Mouse (Mus musculus) kidney, embryonic 14.5 days (tissue): Measurements from ENCODE around the gene Frmd4a. TPM values are rescaled to one million over a fixed set of nuclear protein-coding genes. Genes with fewer than 3 reads are reported as not detected.
A peak's percentile ranks its signal among the peaks of the same experiment; 100 is the strongest.

Experiments used
- ATAC-seq: fragments of 200-750 bp; cut with Nextera tagmentation; 2 replicates; pipeline ENCODE4 v1.8.0; 2017; ENCODE audit warnings: moderate number of reproducible peaks, mild to moderate bottlenecking, moderate TSS enrichment, moderate library complexity; ENCODE audit not compliant: low FRiP score, low TSS enrichment
- H3K27ac ChIP-seq: fragments of 300-500 bp; sonication (generic); 2 replicates; pipeline ENCODE4 v1.5.1; 2014; ENCODE audit warnings: low read depth, mild to moderate bottlenecking, low read length, moderate library complexity, mixed read lengths
- H3K27me3 ChIP-seq: fragments of 300-500 bp; sonication (generic); 2 replicates; pipeline ENCODE4 v1.6.1; 2014; ENCODE audit warnings: mild to moderate bottlenecking, low read length; ENCODE audit not compliant: control insufficient read depth, insufficient read depth
- H3K36me3 ChIP-seq: fragments of 300-500 bp; sonication (generic); 2 replicates; pipeline ENCODE4 v1.6.1; 2014; ENCODE audit warnings: low read length, mixed read lengths; ENCODE audit not compliant: control insufficient read depth, insufficient read depth
- H3K4me1 ChIP-seq: fragments of 300-500 bp; sonication (generic); 2 replicates; pipeline ENCODE4 v1.6.1; 2014; ENCODE audit warnings: low read length, mixed read lengths; ENCODE audit not compliant: control insufficient read depth, insufficient read depth
- H3K4me2 ChIP-seq: fragments of 300-500 bp; sonication (generic); replicated peaks from 2 replicates; pipeline ENCODE4 v1.6.1; 2014; ENCODE audit warnings: low read depth, mild to moderate bottlenecking, low read length
- H3K4me3 ChIP-seq: fragments of 300-500 bp; sonication (generic); 2 replicates; pipeline ENCODE4 v1.5.1; 2014; ENCODE audit warnings: mild to moderate bottlenecking, low read length
- H3K9ac ChIP-seq: fragments of 300-500 bp; sonication (generic); 2 replicates; pipeline ENCODE4 v1.6.1; 2014; ENCODE audit warnings: low read depth, mild to moderate bottlenecking, low read length, moderate library complexity
- H3K9me3 ChIP-seq: fragments of 300-500 bp; sonication (generic); 2 replicates; pipeline ENCODE4 v1.6.1; 2016; ENCODE audit warnings: low read length; ENCODE audit not compliant: control insufficient read depth
- WGBS: fragments of 180-500 bp; shearing (Covaris S2); extraction: QIAGEN DNeasy Blood & Tissue Kit; methylation state at CpG from one replicate; pipeline ENCODE4 v1.1.7; 2014; 5-methylcytosine and 5-hydroxymethylcytosine counted together
- polyA plus RNA-seq: library from polyadenylated mRNA; unstranded; fragments of >200 nt; fragmentation: Nextera tagmentation; extraction: Ambion mirVana; gene quantifications from 2 replicates; pipeline ENCODE4 v1.2.1, GENCODE M21; 2014

Frmd4a gene
- polyA plus RNA-seq, 1 experiment from 2014 or later, result 39.2 TPM

GRCm38 (mm10) chr2:4314545-4314944 lies 297.0 kb downstream of the Frmd4a start:
- no peak overlapping the region for H3K4me2 ChIP-seq
- no peak overlapping the region for H3K9ac ChIP-seq
- H3K27ac ChIP-seq, result no peak overlapping the region
- no peak for ATAC-seq
- no peaks in the 10 kb centered on the region for H3K36me3 ChIP-seq
- no peaks in the 10 kb centered on the region for H3K9me3 ChIP-seq
- no peaks in the 10 kb centered on the region for H3K27me3 ChIP-seq
- 82% methylated on average over 5 of the region's 5 CpGs for WGBS
- H3K4me3 ChIP-seq, result no peak overlapping the region
- no peaks in the 10 kb centered on the region for H3K4me1 ChIP-seq

GRCm38 (mm10) chr2:4316589-4316988 lies 299.1 kb downstream of the Frmd4a start:
- no peaks in the 10 kb centered on the region for H3K4me1 ChIP-seq
- H3K27ac ChIP-seq, result no peak overlapping the region
- H3K9ac ChIP-seq, result no peak overlapping the region
- H3K4me2 ChIP-seq, result no peak overlapping the region
- 65% methylated on average over 2 of the region's 2 CpGs for WGBS
- no peak overlapping the region for H3K4me3 ChIP-seq
- ATAC-seq, result peak; percentile 39; the same call in 1 of the 2 replicates
- H3K27me3 ChIP-seq, result no peaks in the 10 kb centered on the region
- no peaks in the 10 kb centered on the region for H3K9me3 ChIP-seq
- no peaks in the 10 kb centered on the region for H3K36me3 ChIP-seq

DNA sequence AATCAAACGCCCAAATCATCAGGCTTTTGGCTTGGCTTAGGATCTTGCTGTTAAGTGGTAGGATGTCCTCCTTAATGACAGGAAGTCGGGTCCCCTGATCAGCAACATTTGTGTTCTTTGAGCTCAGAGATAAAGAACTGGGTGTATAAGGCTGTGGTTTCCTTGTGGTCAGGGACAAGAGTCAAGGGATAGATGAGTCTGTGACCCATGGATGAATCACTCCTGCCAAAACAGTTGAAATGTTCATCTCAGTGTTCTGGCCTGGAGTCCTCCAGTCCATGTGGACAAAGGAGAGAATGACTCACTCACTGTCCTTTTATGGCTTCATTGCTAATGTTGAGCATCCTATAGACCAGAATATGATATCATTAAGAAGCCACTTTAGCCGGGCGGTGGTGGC lies 300.6 kb downstream of the Frmd4a start:
- WGBS, result 63% methylated on average over 4 of the region's 4 CpGs
- Histone ChIP-seq H3K27ac (no peak overlapping the region), H3K36me3 (no peaks in the 10 kb centered on the region), H3K4me2 (no peak overlapping the region), H3K9me3 (no peaks in the 10 kb centered on the region), H3K4me1 (no peaks in the 10 kb centered on the region), H3K9ac (no peak overlapping the region), H3K27me3 (no peaks in the 10 kb centered on the region), H3K4me3 (no peak overlapping the region)
- ATAC-seq, result no peak

- WGBS, result 59% methylated on average over 9 of the region's 9 CpGs
- no peak overlapping the region for H3K4me3 ChIP-seq
- no peak overlapping the region for H3K27ac ChIP-seq
- no peaks in the 10 kb centered on the region for H3K9me3 ChIP-seq
- no peak overlapping the region for H3K9ac ChIP-seq
- no peak overlapping the region for H3K4me2 ChIP-seq
- H3K4me1 ChIP-seq, result no peaks in the 10 kb centered on the region
- no peaks in the 10 kb centered on the region for H3K27me3 ChIP-seq
- H3K36me3 ChIP-seq, result no peaks in the 10 kb centered on the region
- no peak for ATAC-seq
These were observed 308.9 kb downstream of the Frmd4a start for GRCm38 (mm10) chr2:4326241-4327010.

- H3K9ac ChIP-seq, result no peak overlapping the region
- H3K4me2 ChIP-seq, result no peak overlapping the region
- H3K9me3 ChIP-seq, result no peaks in the 10 kb centered on the region
- H3K4me1 ChIP-seq, result no peaks in the 10 kb centered on the region
- no peak for ATAC-seq
- 70% methylated on average over 4 of the region's 4 CpGs for WGBS
- no peak overlapping the region for H3K4me3 ChIP-seq
- H3K27ac ChIP-seq, result no peak overlapping the region
- H3K27me3 ChIP-seq, result no peaks in the 10 kb centered on the region
- no peaks in the 10 kb centered on the region for H3K36me3 ChIP-seq
These were observed 309.5 kb downstream of the Frmd4a start for GRCm38 (mm10) chr2:4327011-4327340.

- Histone ChIP-seq H3K4me3 (no peak overlapping the region), H3K27ac (no peak overlapping the region), H3K9me3 (no peaks in the 10 kb centered on the region), H3K4me1 (no peaks in the 10 kb centered on the region), H3K27me3 (no peaks in the 10 kb centered on the region), H3K4me2 (no peak overlapping the region), H3K36me3 (no peaks in the 10 kb centered on the region), H3K9ac (no peak overlapping the region)
- ATAC-seq, result no peak
- WGBS, result 72% methylated on average over 8 of the region's 8 CpGs
These were observed 314.9 kb downstream of the Frmd4a start for GRCm38 (mm10) chr2:4332441-4332840.

DNA sequence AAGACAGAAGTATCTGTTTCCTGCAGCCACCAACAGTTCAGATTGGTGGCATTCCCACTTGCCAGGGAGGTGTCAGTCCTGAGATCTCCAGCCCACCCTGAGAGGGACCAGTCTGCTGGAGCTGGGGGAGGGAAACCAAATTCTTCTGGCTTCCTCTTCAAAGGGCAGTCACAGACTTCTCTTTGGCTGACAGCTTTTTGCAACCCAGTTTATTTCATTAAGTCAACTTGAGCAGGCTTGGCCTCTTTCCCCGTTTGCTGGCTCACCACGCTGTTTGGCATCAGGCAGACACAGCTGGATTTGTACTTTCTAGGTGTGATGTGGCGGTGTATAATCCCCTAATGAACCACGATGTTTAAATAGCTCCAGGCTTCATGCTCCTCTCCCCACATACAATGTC lies 316.7 kb downstream of the Frmd4a start:
- no peak overlapping the region for H3K27ac ChIP-seq
- H3K4me3 ChIP-seq, result no peak overlapping the region
- no peak overlapping the region for H3K9ac ChIP-seq
- no peaks in the 10 kb centered on the region for H3K36me3 ChIP-seq
- WGBS, result 35% methylated on average over 4 of the region's 4 CpGs
- no peaks in the 10 kb centered on the region for H3K4me1 ChIP-seq
- ATAC-seq, result no peak
- no peak overlapping the region for H3K4me2 ChIP-seq
- H3K9me3 ChIP-seq, result no peaks in the 10 kb centered on the region
- no peaks in the 10 kb centered on the region for H3K27me3 ChIP-seq

DNA sequence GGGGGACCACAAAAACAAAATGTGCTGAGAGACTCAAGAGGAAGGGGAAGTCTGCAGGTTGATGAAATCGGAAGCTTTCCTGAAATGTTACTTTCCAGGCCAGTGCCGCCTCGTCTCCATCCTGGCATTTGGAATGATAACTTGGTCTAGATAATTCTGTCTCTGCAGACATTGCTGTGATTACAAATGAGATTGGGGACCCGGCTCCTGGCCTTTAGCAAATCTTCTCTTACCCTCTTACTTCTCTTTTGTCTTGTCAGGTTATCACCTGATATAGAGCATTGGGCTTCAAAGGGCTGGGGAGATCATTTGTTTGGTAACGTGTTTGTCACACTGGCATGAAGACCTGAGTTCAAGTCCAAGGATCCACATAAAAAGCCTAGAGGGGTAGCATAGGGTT lies 317.4 kb downstream of the Frmd4a start:
- no peak for ATAC-seq

GRCm38 (mm10) chr2:4335881-4336280 lies 318.4 kb downstream of the Frmd4a start:
- no peak overlapping the region for H3K27ac ChIP-seq

More for the DNA sequence above, 317.4 kb downstream of the Frmd4a start:
- Histone ChIP-seq H3K4me1 (no peaks in the 10 kb centered on the region), H3K27me3 (no peaks in the 10 kb centered on the region), H3K9ac (no peak overlapping the region), H3K9me3 (no peaks in the 10 kb centered on the region), H3K27ac (no peak overlapping the region), H3K4me3 (no peak overlapping the region), H3K36me3 (no peaks in the 10 kb centered on the region), H3K4me2 (no peak overlapping the region)
- WGBS, result 82% methylated on average over 5 of the region's 5 CpGs

More at GRCm38 (mm10) chr2:4335881-4336280, 318.4 kb downstream of the Frmd4a start:
- Histone ChIP-seq H3K9ac (no peak overlapping the region), H3K36me3 (no peaks in the 10 kb centered on the region), H3K4me2 (no peak overlapping the region), H3K4me1 (no peaks in the 10 kb centered on the region), H3K4me3 (no peak overlapping the region), H3K27me3 (no peaks in the 10 kb centered on the region), H3K9me3 (no peaks in the 10 kb centered on the region)
- WGBS, result 62% methylated on average over 4 of the region's 4 CpGs
- ATAC-seq, result no peak
